Mouse (Mus musculus): ENCODE results near the gene Tmem222. TPM values are rescaled to one million over a fixed set of nuclear protein-coding genes. Genes with fewer than 3 reads are reported as not detected.

Gene Tmem222
- polyA plus RNA-seq, 1 experiment from 2014 or later, result 118 TPM

DNA sequence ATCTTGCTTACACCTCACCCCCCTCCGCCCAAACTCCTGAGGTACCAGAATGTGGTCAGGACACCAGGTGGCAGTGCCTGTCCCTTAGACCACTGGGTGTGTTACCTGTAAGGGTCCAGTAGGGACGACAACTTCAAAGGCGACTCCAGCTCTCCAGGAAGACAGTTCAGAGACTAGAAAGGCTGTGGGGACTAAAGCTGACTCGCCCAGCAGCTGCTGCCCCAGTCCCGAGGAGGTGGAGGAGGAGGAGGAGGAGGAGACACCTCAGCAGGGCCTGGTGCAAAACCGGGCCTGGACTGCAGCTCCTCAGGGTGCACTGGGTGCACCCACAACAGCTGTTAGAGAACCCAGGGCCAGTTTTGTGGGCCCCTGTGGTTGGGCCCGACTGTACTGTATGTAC, 14.7 kb downstream of the Tmem222 start, which contains the start of gene Sytl1:
TSS of gene Sytl1 (minus strand) at position 232 of the 400 bp plus-strand sequence.
- Histone ChIP-seq H3K27me3 (ENCODE audit: control insufficient read depth, insufficient read depth, low read length) (no peaks in the 10 kb centered on the region), H3K9me3 (ENCODE audit: control insufficient read depth, low read length) (no peaks in the 10 kb centered on the region), H3K9ac (replicated peaks; ENCODE audit: low read depth, low read length) (no peak within 1 kb of the TSS), H3K4me1 (ENCODE audit: control insufficient read depth, insufficient read depth, low read length) (no peaks in the 10 kb centered on the region), H3K36me3 (ENCODE audit: control insufficient read depth, insufficient read depth, low read length) (peaks cover 34% of the 10 kb centered on the region), H3K27ac (ENCODE audit: low read depth, low read length) (no peak within 1 kb of the TSS), H3K4me3 (ENCODE audit: low read depth, low read length) (no peak within 1 kb of the TSS), H3K4me2 (ENCODE audit: low read depth, low read length) (no peak within 1 kb of the TSS)
- 42% methylated on average over 7 of the region's 7 CpGs for WGBS
- ATAC-seq (ENCODE audit: low read depth), result no peak

DNA sequence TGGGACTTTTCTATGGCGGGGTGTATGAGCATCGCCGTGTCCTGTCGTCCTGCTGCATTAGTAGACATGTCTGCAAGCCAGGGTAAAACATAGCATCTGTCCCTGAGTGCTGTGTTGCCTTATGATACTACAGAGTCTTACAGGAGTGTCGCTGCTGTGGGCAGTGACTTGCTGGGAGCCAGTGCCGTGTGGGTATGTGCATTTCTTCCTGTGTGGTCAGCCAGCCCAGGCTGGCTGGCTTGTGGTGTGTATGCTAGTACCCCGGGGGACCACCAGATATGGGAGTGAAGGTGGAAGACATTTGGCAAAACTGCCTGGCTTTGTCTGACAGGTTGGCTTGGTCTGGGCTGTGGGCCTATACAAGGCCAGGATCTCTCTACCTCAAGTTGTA, 15.2 kb downstream of the Tmem222 start:
- H3K27me3 ChIP-seq (ENCODE audit: control insufficient read depth, insufficient read depth, low read length), result no peaks in the 10 kb centered on the region
- 78% methylated on average over 7 of the region's 7 CpGs for WGBS
- ATAC-seq (ENCODE audit: low read depth), result no peak
- H3K9ac ChIP-seq (replicated peaks; ENCODE audit: low read depth, low read length), result no peak overlapping the region
- no peaks in the 10 kb centered on the region for H3K4me1 ChIP-seq (ENCODE audit: control insufficient read depth, insufficient read depth, low read length)
- no peak overlapping the region for H3K27ac ChIP-seq (ENCODE audit: low read depth, low read length)
- peaks cover 28% of the 10 kb centered on the region for H3K36me3 ChIP-seq (ENCODE audit: control insufficient read depth, insufficient read depth, low read length)
- H3K9me3 ChIP-seq (ENCODE audit: control insufficient read depth, low read length), result no peaks in the 10 kb centered on the region
- H3K4me3 ChIP-seq (ENCODE audit: low read depth, low read length), result no peak overlapping the region
- no peak overlapping the region for H3K4me2 ChIP-seq (ENCODE audit: low read depth, low read length)

DNA sequence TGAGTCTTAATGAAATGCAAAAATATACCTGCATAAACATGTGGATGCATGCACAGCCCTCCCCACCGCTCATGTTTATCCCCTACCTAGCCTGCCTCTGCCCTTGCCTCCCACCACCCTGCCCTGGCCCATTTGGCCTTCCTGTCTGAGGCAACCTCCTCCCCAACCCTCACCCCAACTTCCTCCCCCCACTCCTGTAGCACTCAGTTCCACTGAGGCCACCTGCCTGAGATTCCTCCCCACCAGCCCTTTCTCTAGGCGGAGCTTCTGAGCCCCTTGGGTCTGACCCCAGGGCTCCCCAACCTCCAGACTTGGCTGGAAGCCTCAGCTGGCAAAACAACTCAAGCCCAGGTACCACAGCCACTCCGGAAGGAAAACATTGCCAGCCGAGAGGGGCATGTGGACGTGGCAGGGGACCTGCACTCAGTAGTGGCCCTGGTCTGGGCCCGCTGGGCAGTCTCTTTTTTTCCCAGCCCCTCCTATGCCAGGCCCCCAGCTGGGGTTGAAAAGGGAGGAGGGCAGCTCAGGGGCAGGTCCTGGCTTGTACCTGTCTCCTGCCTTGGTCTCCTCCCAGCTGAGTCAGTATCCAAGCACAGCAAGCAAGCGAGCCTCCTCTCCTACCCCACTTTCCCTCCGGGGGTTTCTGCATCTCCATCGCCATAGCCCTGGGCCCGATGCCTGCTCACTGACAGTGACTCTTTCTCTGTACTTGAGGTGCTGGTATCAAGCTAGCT, 15.8 kb downstream of the Tmem222 start:
- no peaks in the 10 kb centered on the region for H3K27me3 ChIP-seq (ENCODE audit: control insufficient read depth, insufficient read depth, low read length)
- 61% methylated on average over 10 of the region's 10 CpGs for WGBS
- H3K9ac ChIP-seq (replicated peaks; ENCODE audit: low read depth, low read length), result no peak overlapping the region
- H3K36me3 ChIP-seq (ENCODE audit: control insufficient read depth, insufficient read depth, low read length), result peaks cover 23% of the 10 kb centered on the region
- no peak overlapping the region for H3K27ac ChIP-seq (ENCODE audit: low read depth, low read length)
- no peak for ATAC-seq (ENCODE audit: low read depth)
- no peak overlapping the region for H3K4me3 ChIP-seq (ENCODE audit: low read depth, low read length)
- no peak overlapping the region for H3K4me2 ChIP-seq (ENCODE audit: low read depth, low read length)
- H3K9me3 ChIP-seq (ENCODE audit: control insufficient read depth, low read length), result no peaks in the 10 kb centered on the region
- H3K4me1 ChIP-seq (ENCODE audit: control insufficient read depth, insufficient read depth, low read length), result no peaks in the 10 kb centered on the region

DNA sequence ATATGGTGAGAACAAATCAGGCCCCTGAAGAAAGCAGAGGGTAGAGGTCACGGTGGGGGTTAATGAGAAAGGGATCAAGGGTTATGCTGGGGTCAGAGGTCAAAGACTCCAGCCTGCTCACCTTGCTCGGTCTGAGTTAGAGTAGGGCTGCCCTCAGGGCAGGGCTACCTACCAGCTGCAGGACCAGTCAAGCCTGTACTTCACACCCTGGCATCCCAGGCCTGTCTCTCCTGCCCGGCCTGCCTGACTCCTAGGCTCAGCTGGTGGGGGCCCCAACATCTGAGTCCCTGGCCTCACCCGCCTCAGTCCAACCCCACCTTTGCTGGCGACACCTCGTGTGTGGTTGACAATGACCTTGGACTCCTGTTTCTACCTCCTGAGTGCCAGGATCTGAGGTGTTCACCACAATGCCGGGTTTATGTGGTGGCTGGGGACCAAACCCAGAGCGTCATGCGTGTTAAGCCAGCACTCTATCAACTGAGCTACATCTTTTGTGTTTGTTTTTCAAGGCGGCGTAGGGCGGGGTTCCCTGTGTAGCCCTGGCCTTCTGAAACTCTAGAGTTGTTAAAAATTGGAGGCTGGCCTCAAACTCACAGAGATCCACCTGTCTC, 19.7 kb downstream of the Tmem222 start:
- H3K4me2 ChIP-seq (ENCODE audit: low read depth, low read length), result no peak overlapping the region
- H3K4me3 ChIP-seq (ENCODE audit: low read depth, low read length), result no peak overlapping the region
- H3K9me3 ChIP-seq (ENCODE audit: control insufficient read depth, low read length), result no peaks in the 10 kb centered on the region
- H3K36me3 ChIP-seq (ENCODE audit: control insufficient read depth, insufficient read depth, low read length), result no peaks in the 10 kb centered on the region
- H3K9ac ChIP-seq (replicated peaks; ENCODE audit: low read depth, low read length), result no peak overlapping the region
- no peak for ATAC-seq (ENCODE audit: low read depth)
- 78% methylated on average over 12 of the region's 12 CpGs for WGBS
- H3K27me3 ChIP-seq (ENCODE audit: control insufficient read depth, insufficient read depth, low read length), result no peaks in the 10 kb centered on the region
- no peak overlapping the region for H3K27ac ChIP-seq (ENCODE audit: low read depth, low read length)
- no peaks in the 10 kb centered on the region for H3K4me1 ChIP-seq (ENCODE audit: control insufficient read depth, insufficient read depth, low read length)

DNA sequence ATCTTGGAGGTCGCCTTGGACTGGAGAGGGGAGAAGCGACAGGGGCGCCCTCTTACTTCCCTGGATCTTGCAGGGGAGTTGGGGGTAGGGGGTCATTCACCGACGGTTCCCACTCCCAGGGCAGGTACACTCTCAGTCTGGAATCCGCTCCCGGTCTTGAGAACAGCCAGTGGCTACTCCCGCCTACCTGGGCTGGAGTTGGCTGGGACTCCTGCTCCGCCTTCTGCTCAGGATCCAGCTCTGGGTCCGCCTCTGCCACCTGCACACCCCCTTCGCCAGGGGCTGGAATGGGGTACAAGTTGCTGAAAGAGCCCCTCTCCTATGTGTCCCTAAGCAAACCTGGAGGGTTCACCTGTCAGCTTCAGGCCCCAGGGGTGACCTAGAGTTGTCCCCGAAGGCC, 20.4 kb downstream of the Tmem222 start:
- ATAC-seq (ENCODE audit: low read depth), result no peak
- no peak overlapping the region for H3K4me3 ChIP-seq (ENCODE audit: low read depth, low read length)
- H3K36me3 ChIP-seq (ENCODE audit: control insufficient read depth, insufficient read depth, low read length), result no peaks in the 10 kb centered on the region
- no peaks in the 10 kb centered on the region for H3K9me3 ChIP-seq (ENCODE audit: control insufficient read depth, low read length)
- H3K27me3 ChIP-seq (ENCODE audit: control insufficient read depth, insufficient read depth, low read length), result peaks cover 1% of the 10 kb centered on the region; the same call in 1 of the 2 replicates
- H3K4me1 ChIP-seq (ENCODE audit: control insufficient read depth, insufficient read depth, low read length), result no peaks in the 10 kb centered on the region
- H3K9ac ChIP-seq (replicated peaks; ENCODE audit: low read depth, low read length), result no peak overlapping the region
- no peak overlapping the region for H3K4me2 ChIP-seq (ENCODE audit: low read depth, low read length)
- 33% methylated on average over 12 of the region's 12 CpGs for WGBS
- H3K27ac ChIP-seq (ENCODE audit: low read depth, low read length), result no peak overlapping the region

DNA sequence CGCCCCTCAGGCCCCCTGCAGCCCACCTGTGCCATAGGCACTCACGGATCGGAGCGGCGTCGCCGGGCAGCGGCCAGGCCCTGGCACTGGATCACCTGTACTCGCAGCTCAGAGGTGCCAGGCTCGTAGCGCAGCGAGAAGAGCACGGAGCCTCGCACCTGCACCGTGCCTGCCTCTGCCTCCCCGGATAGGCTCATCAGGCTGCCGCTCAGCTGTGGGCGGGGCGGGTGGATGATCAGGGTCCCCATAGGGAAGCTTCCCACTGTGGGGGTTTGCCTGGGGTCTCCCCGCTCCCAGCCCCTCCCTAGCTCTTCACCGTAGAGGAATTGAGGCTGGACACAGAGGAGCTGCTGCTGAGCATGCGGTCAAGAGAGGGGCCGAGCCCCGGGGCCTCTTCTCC, 20.8 kb downstream of the Tmem222 start:
- Histone ChIP-seq H3K4me2 (ENCODE audit: low read depth, low read length) (no peak overlapping the region), H3K27ac (ENCODE audit: low read depth, low read length) (no peak overlapping the region), H3K9me3 (ENCODE audit: control insufficient read depth, low read length) (no peaks in the 10 kb centered on the region), H3K9ac (replicated peaks; ENCODE audit: low read depth, low read length) (no peak overlapping the region), H3K4me1 (ENCODE audit: control insufficient read depth, insufficient read depth, low read length) (no peaks in the 10 kb centered on the region), H3K36me3 (ENCODE audit: control insufficient read depth, insufficient read depth, low read length) (no peaks in the 10 kb centered on the region), H3K27me3 (ENCODE audit: control insufficient read depth, insufficient read depth, low read length) (peaks cover 5% of the 10 kb centered on the region), H3K4me3 (ENCODE audit: low read depth, low read length) (no peak overlapping the region)
- no peak for ATAC-seq (ENCODE audit: low read depth)
- WGBS, result 17% methylated on average over 24 of the region's 24 CpGs

DNA sequence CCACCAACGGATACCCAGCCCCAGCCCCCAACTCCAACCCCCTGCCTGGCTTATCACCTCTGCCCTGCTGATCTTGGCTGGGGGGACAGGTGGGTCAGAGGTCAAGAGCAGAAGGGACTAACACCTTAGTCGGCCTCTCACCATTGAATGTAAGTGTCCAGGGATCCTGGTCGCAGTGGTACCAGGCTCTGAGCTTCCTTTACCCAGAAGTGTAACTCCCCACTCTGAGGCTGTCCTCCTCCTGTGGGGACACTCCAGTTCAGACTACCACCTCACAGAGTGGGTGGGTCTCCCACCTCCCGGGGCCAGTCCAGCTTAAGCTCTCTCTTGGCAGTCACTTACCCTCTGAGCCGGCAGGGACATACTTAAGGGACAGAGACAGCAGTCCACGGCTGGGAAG, 22.2 kb downstream of the Tmem222 start:
- Histone ChIP-seq H3K27me3 (ENCODE audit: control insufficient read depth, insufficient read depth, low read length) (peaks cover 20% of the 10 kb centered on the region), H3K27ac (ENCODE audit: low read depth, low read length) (no peak overlapping the region), H3K36me3 (ENCODE audit: control insufficient read depth, insufficient read depth, low read length) (no peaks in the 10 kb centered on the region), H3K4me3 (ENCODE audit: low read depth, low read length) (no peak overlapping the region), H3K4me2 (ENCODE audit: low read depth, low read length) (no peak overlapping the region), H3K9me3 (ENCODE audit: control insufficient read depth, low read length) (no peaks in the 10 kb centered on the region), H3K4me1 (ENCODE audit: control insufficient read depth, insufficient read depth, low read length) (peaks cover 5% of the 10 kb centered on the region; the same call in 1 of the 2 replicates), H3K9ac (replicated peaks; ENCODE audit: low read depth, low read length) (no peak overlapping the region)
- no peak for ATAC-seq (ENCODE audit: low read depth)
- 67% methylated on average over 6 of the region's 6 CpGs for WGBS

DNA sequence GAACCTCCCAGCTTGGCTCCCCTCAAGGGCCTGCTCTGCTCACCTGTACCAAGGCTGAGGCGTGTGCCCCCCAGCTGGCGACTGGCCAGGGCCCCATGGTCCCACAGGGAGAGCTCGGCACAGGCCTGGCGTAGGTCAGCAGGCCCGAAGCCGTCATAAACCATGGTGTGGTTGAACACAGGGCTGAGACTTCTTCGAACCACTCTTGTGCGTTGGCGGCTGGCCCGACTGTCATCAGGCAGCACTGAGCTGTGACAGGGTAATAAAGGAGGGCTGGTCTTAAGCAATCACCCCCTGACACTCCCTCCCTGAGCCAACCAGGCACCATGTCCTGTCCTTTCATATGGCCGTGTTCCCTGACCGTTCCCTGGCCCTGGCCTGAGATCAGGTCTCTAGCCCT, 24.2 kb downstream of the Tmem222 start:
- H3K9ac ChIP-seq (replicated peaks; ENCODE audit: low read depth, low read length), result no peak overlapping the region
- 37% methylated on average over 12 of the region's 12 CpGs for WGBS
- no peaks in the 10 kb centered on the region for H3K9me3 ChIP-seq (ENCODE audit: control insufficient read depth, low read length)
- H3K27ac ChIP-seq (ENCODE audit: low read depth, low read length), result no peak overlapping the region
- no peak overlapping the region for H3K4me2 ChIP-seq (ENCODE audit: low read depth, low read length)
- peaks cover 26% of the 10 kb centered on the region for H3K27me3 ChIP-seq (ENCODE audit: control insufficient read depth, insufficient read depth, low read length)
- H3K36me3 ChIP-seq (ENCODE audit: control insufficient read depth, insufficient read depth, low read length), result no peaks in the 10 kb centered on the region
- ATAC-seq (ENCODE audit: low read depth), result no peak
- peaks cover 5% of the 10 kb centered on the region; the same call in 1 of the 2 replicates for H3K4me1 ChIP-seq (ENCODE audit: control insufficient read depth, insufficient read depth, low read length)
- H3K4me3 ChIP-seq (ENCODE audit: low read depth, low read length), result no peak overlapping the region

DNA sequence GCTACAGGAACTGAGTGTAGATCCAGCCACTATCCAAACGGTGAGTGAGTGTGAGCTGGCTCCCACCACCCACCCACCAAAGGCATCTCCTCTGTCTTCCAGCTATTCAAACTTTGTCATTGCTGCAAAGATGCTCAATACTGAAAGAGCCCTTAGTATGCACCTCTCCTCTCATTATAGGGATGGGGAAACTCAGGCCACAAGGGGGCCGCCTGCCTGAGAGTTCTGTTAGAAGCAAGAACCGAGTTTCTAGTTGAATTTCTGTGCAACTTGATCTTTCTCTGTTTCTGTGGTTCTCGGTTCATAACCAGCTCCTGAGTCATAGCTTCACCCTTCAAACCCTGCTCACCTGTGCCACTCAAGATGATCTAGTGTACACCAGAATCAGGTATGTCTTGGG, 25.5 kb downstream of the Tmem222 start:
- Histone ChIP-seq H3K9me3 (ENCODE audit: control insufficient read depth, low read length) (no peaks in the 10 kb centered on the region), H3K27ac (ENCODE audit: low read depth, low read length) (no peak overlapping the region), H3K4me2 (ENCODE audit: low read depth, low read length) (no peak overlapping the region), H3K27me3 (ENCODE audit: control insufficient read depth, insufficient read depth, low read length) (peaks cover 26% of the 10 kb centered on the region), H3K4me3 (ENCODE audit: low read depth, low read length) (no peak overlapping the region), H3K9ac (replicated peaks; ENCODE audit: low read depth, low read length) (no peak overlapping the region), H3K4me1 (ENCODE audit: control insufficient read depth, insufficient read depth, low read length) (peaks cover 5% of the 10 kb centered on the region; the same call in 1 of the 2 replicates), H3K36me3 (ENCODE audit: control insufficient read depth, insufficient read depth, low read length) (no peaks in the 10 kb centered on the region)
- WGBS, result 45% methylated on average over 4 of the region's 4 CpGs
- ATAC-seq (ENCODE audit: low read depth), result no peak
